Mouse (Mus musculus): ENCODE results near the gene Lin7c. TPM values are rescaled to one million over a fixed set of nuclear protein-coding genes. Genes with fewer than 3 reads are reported as not detected.

Lin7c gene
- polyA plus RNA-seq, 1 experiment = not detected

DNA sequence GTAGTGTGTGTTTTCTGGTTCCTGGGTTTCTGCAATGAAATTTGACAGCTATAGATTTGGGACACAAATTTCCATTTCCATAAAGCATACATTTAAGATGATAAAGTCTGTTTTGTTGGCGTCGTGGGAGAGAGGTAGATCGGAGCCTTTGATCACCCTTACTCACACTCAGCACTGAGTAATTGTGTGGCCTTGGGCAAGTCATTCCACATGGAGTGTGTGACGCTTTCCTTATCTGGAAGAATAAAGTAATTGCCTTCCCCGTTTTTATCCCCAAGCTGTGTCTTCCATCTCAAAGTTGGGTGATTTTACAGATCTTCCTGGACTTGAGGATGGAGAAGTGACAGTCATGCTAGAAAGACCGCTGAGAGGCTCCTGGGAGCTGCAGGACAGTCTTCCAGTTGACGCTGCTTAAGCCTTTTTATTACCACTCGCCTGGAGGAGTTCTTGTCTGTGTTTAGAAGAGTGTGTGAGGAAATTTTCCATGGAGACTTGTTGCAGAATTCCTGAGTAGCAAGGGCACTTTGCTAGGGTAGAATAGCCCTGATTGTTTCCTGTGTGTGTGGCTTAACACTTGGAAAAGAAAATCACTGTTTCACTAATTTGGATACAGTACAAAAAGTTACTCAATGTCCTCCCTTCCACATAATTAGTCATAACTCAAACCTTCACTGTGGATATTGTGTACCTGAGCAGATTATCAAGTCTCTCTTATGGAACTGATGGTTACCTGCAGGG is 30.8 kb downstream of the Lin7c start:
- Histone ChIP-seq H3K27ac (ENCODE audit: insufficient read depth, low read depth, low read length) (no peak overlapping the region), H3K4me1 (ENCODE audit: control insufficient read depth, insufficient read depth, low read length) (peaks cover 7% of the 10 kb centered on the region; the same call in 1 of the 2 replicates), H3K4me3 (ENCODE audit: insufficient read depth, low read depth, low read length) (no peak overlapping the region)
- TF ChIP-seq CTCF (IDR thresholded peaks at IDR 0.05; ENCODE audit: insufficient read depth, low read depth, low read length) = no peak
- 47% methylated on average over 8 of the region's 8 CpGs for WGBS

DNA sequence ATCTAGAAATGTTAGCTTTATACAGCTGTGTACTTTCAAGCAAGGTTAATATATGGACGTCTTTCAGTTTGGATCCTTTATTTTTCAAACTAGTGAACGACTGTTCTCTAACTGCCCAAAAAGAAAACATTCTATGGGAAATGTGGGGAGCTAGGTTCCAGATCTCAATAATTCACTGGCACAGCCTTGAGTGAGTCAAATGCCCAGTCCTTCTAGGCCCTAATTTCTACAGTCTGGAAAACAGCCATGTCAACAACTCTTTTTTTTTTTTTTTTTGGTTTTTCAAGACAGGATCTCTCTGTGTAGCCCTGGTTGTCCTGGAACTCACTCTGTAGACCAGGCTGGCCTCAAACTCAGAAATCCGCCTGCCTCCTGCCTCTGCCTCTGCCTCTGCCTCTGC is 31.7 kb downstream of the Lin7c start:
- peaks cover 7% of the 10 kb centered on the region; the same call in 1 of the 2 replicates for H3K4me1 ChIP-seq (ENCODE audit: control insufficient read depth, insufficient read depth, low read length)
- TF ChIP-seq POLR2A (IDR thresholded peaks at IDR 0.05; ENCODE audit: insufficient read depth, low read depth, low read length) (no peak), CTCF (IDR thresholded peaks at IDR 0.05; ENCODE audit: insufficient read depth, low read depth, low read length) (no peak)
- WGBS = 59% methylated on average over 3 of the region's 3 CpGs
- no peak overlapping the region for H3K4me3 ChIP-seq (ENCODE audit: insufficient read depth, low read depth, low read length)
- no peak overlapping the region for H3K27ac ChIP-seq (ENCODE audit: insufficient read depth, low read depth, low read length)

DNA sequence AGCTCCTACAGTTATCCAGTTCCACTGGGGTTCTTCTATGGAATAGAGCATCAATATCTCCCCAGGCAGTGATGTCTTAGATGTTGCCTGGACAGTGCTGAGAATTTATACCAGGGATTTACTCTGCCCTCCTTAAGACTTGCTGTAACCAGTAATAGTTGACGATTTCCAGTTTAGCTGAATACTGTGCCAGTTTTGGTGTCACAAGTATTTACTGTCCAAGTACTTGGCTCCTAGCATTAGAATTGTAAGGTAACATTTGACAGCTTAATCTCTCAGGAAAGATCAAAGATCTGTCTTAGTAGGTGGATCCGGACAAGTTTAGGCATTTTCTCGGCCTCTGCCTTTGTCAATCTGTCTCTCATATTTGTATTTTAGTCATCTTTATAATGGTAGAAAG is 32.4 kb downstream of the Lin7c start:
- 78% methylated on average over 3 of the region's 3 CpGs for WGBS
- Histone ChIP-seq H3K4me1 (ENCODE audit: control insufficient read depth, insufficient read depth, low read length) (peaks cover 7% of the 10 kb centered on the region; the same call in 1 of the 2 replicates), H3K27ac (ENCODE audit: insufficient read depth, low read depth, low read length) (no peak overlapping the region), H3K4me3 (ENCODE audit: insufficient read depth, low read depth, low read length) (no peak overlapping the region)
- TF ChIP-seq CTCF (IDR thresholded peaks at IDR 0.05; ENCODE audit: insufficient read depth, low read depth, low read length) (no peak), POLR2A (IDR thresholded peaks at IDR 0.05; ENCODE audit: insufficient read depth, low read depth, low read length) (no peak)

DNA sequence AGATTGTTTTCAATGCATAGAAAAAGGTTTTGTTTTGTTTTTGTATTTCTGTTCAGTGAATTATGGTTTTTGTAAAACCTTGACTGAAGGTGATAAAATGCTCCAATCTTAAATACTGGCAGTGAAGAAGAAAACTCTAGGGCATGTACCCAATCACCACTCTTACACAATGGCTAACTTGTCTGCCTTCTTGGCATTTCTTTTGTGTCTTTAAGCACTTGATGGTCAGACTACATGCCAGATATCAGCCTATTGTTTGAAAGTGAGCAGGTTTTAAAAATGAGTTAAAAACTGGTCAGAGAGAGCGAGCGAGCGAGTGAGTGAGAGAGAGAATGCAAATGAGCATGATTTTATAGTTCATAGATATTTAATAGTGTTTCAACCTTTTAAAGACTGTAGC is 33.3 kb downstream of the Lin7c start:
- TF ChIP-seq POLR2A (IDR thresholded peaks at IDR 0.05; ENCODE audit: insufficient read depth, low read depth, low read length) (no peak), CTCF (IDR thresholded peaks at IDR 0.05; ENCODE audit: insufficient read depth, low read depth, low read length) (no peak)
- Histone ChIP-seq H3K27ac (ENCODE audit: insufficient read depth, low read depth, low read length) (no peak overlapping the region), H3K4me1 (ENCODE audit: control insufficient read depth, insufficient read depth, low read length) (peaks cover 7% of the 10 kb centered on the region; the same call in 1 of the 2 replicates), H3K4me3 (ENCODE audit: insufficient read depth, low read depth, low read length) (no peak overlapping the region)
- WGBS = 88% methylated on average over 3 of the region's 3 CpGs

DNA sequence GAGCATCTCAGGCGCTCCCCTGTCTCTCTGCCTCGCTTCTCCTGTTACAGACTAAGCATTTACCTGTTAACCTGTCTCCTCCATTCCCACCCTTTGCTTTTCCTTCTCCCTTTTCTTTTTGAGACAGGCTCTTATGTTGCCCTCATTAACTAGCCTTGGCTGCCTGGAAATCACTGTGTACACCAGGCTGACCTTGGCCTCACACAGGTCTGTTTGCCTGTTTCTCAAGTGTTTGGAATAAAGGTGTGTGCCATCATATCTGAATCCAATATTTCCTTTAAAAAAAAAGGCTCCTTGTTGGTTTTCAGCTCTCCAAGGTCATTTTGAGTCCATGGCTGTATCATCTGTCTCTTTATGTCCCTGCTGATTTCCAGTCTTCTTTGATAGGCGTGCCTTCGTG is 36.3 kb downstream of the Lin7c start:
- no peak overlapping the region for H3K27ac ChIP-seq (ENCODE audit: insufficient read depth, low read depth, low read length)
- 95% methylated on average over 4 of the region's 4 CpGs for WGBS

DNA sequence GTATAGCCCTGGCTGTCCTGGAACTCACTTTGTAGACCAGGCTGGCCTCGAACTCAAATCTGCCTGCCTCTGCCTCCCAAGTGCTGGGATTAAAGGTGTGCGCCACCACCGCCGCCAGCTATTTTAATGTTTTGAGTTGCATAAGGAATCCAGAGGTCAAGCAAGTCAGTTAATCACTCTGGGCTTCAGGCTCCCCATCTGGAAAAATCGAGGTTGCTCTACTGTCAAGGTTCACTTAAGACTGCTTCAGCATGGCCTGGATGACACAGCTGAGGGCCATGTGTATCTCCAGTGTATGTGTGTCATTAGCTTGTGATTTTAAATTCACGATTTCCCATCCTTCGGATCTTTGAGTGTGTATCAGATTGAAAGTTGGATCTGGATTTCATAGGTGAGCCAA is 36.8 kb downstream of the Lin7c start:
- TF ChIP-seq CTCF (IDR thresholded peaks at IDR 0.05; ENCODE audit: insufficient read depth, low read depth, low read length) (no peak), POLR2A (IDR thresholded peaks at IDR 0.05; ENCODE audit: insufficient read depth, low read depth, low read length) (no peak)
- 96% methylated on average over 7 of the region's 7 CpGs for WGBS
- Histone ChIP-seq H3K27ac (ENCODE audit: insufficient read depth, low read depth, low read length) (no peak overlapping the region), H3K4me3 (ENCODE audit: insufficient read depth, low read depth, low read length) (no peak overlapping the region), H3K4me1 (ENCODE audit: control insufficient read depth, insufficient read depth, low read length) (peaks cover 5% of the 10 kb centered on the region)

More for the DNA sequence above, 36.3 kb downstream of the Lin7c start:
- no peak overlapping the region for H3K4me3 ChIP-seq (ENCODE audit: insufficient read depth, low read depth, low read length)
- TF ChIP-seq POLR2A (IDR thresholded peaks at IDR 0.05; ENCODE audit: insufficient read depth, low read depth, low read length) (no peak), CTCF (IDR thresholded peaks at IDR 0.05; ENCODE audit: insufficient read depth, low read depth, low read length) (no peak)
- peaks cover 5% of the 10 kb centered on the region for H3K4me1 ChIP-seq (ENCODE audit: control insufficient read depth, insufficient read depth, low read length)

DNA sequence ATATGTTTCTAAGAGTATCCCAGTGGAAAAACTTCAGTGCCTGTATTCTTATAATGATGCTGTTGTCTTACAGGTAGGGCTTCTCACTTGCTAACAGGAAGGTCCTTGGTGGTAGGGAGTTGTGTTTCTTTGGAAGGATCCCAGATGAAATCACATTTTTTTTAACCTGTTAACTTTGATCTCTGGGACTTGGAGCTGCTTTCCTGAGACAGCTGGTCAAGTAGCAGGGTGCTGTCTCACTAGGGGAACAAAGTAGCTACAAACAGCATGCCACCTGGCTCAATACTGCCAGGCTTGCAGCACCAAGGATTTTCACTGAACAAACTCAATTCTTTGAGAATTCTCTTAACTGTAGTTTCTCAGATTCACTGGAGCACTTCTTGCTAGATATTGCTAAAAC is 37.2 kb downstream of the Lin7c start:
- TF ChIP-seq POLR2A (IDR thresholded peaks at IDR 0.05; ENCODE audit: insufficient read depth, low read depth, low read length) = no peak
- TF ChIP-seq CTCF (IDR thresholded peaks at IDR 0.05; ENCODE audit: insufficient read depth, low read depth, low read length) = no peak
- peaks cover 6% of the 10 kb centered on the region for H3K4me1 ChIP-seq (ENCODE audit: control insufficient read depth, insufficient read depth, low read length)
- no peak overlapping the region for H3K4me3 ChIP-seq (ENCODE audit: insufficient read depth, low read depth, low read length)
- H3K27ac ChIP-seq (ENCODE audit: insufficient read depth, low read depth, low read length) = no peak overlapping the region

DNA sequence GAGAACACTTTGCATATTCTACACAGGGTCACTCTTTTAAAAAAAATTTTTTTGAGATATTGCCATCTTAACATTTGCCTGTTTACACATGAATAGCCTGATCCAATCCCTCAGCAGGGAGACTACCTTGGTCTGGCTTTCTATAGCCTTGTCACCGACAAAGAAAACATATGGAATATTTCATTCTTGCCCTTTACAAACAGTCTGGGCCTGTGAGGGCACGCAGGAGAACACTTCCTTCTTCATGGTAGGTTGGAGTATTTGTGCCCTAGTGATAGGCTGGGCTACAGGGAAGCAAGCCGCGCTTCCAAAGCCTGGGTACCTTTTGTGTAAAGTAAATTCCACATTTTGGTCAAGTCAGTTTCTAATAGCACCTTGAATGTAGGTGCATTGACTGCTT is 38.1 kb downstream of the Lin7c start:
- Histone ChIP-seq H3K4me1 (ENCODE audit: control insufficient read depth, insufficient read depth, low read length) (peaks cover 9% of the 10 kb centered on the region), H3K27ac (ENCODE audit: insufficient read depth, low read depth, low read length) (no peak overlapping the region), H3K4me3 (ENCODE audit: insufficient read depth, low read depth, low read length) (no peak overlapping the region)
- TF ChIP-seq POLR2A (IDR thresholded peaks at IDR 0.05; ENCODE audit: insufficient read depth, low read depth, low read length) (no peak), CTCF (IDR thresholded peaks at IDR 0.05; ENCODE audit: insufficient read depth, low read depth, low read length) (no peak)
- WGBS = 73% methylated on average over 4 of the region's 4 CpGs

DNA sequence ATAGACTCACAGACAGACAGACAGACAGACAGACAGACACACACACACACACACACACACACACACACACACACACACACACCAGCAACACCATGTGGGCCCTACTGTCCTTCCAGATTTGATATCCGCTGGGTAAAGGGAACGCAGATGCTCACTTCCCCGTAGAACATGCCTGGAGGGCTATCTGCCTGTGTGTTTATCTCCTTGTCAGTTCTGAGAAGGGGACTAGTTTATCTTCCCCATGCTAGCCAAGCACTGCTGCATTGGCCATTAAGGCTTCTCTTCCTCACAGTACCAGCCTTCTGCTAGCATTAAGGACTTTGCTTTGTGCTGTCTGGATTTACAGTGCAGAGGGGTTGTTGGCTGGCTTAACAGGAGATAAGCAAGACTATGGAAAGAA is 38.6 kb downstream of the Lin7c start:
- WGBS = 92% methylated on average over 3 of the region's 3 CpGs
- H3K4me1 ChIP-seq (ENCODE audit: control insufficient read depth, insufficient read depth, low read length) = peaks cover 9% of the 10 kb centered on the region
- H3K4me3 ChIP-seq (ENCODE audit: insufficient read depth, low read depth, low read length) = no peak overlapping the region
- H3K27ac ChIP-seq (ENCODE audit: insufficient read depth, low read depth, low read length) = no peak overlapping the region
- TF ChIP-seq POLR2A (IDR thresholded peaks at IDR 0.05; ENCODE audit: insufficient read depth, low read depth, low read length) (no peak), CTCF (IDR thresholded peaks at IDR 0.05; ENCODE audit: insufficient read depth, low read depth, low read length) (no peak)
